Mouse (Mus musculus): ENCODE results near the gene Lmo2. TPM values are rescaled to one million over a fixed set of nuclear protein-coding genes. Genes with fewer than 3 reads are reported as not detected.

The Lmo2 gene
- 10 to 100 TPM; 24.3 to 28.5 (median 27.2) TPM for total RNA-seq (2022)

- no peak for DNase-seq (ENCODE audit: low spot score in 2 of 2)
Observed at GRCm38 (mm10) chr2:103957649-103958546, at the start of gene Lmo2. Gene Lmo2, plus strand, starts transcription at chr2:103957986.

- DNase-seq (ENCODE audit: low spot score in 2 of 2): no peak
Observed at GRCm38 (mm10) chr2:103910601-103911000, 47.2 kb upstream of the Lmo2 start.

GRCm38 (mm10) chr2:103912481-103913251 is 45.1 kb upstream of the Lmo2 start:
- no peak for DNase-seq (ENCODE audit: low spot score in 2 of 2)

GRCm38 (mm10) chr2:103913252-103913650 is 44.5 kb upstream of the Lmo2 start:
- DNase-seq (ENCODE audit: low spot score in 2 of 2): no peak

- no peak for DNase-seq (ENCODE audit: low spot score in 2 of 2)
Observed at GRCm38 (mm10) chr2:103916069-103916468, 41.7 kb upstream of the Lmo2 start.

- no peak for DNase-seq (ENCODE audit: low spot score in 2 of 2)
Observed at GRCm38 (mm10) chr2:103917375-103917774, 40.4 kb upstream of the Lmo2 start.

- DNase-seq (ENCODE audit: low spot score in 2 of 2): no peak
Observed at GRCm38 (mm10) chr2:103918375-103918774, 39.4 kb upstream of the Lmo2 start.

- DNase-seq (ENCODE audit: low spot score in 2 of 2): no peak
Observed at GRCm38 (mm10) chr2:103919488-103919887, 38.3 kb upstream of the Lmo2 start.

- DNase-seq (ENCODE audit: low spot score in 2 of 2): no peak
Observed at GRCm38 (mm10) chr2:103926586-103927113, 31.1 kb upstream of the Lmo2 start.

GRCm38 (mm10) chr2:103927610-103928145 is 30.1 kb upstream of the Lmo2 start:
- DNase-seq (ENCODE audit: low spot score in 2 of 2): no peak

- no peak for DNase-seq (ENCODE audit: low spot score in 2 of 2)
Observed at GRCm38 (mm10) chr2:103930306-103931019, 27.3 kb upstream of the Lmo2 start.

- no peak for DNase-seq (ENCODE audit: low spot score in 2 of 2)
Observed at GRCm38 (mm10) chr2:103931511-103931911, 26.3 kb upstream of the Lmo2 start.

GRCm38 (mm10) chr2:103932025-103932424 is 25.8 kb upstream of the Lmo2 start:
- DNase-seq (ENCODE audit: low spot score in 2 of 2): no peak

GRCm38 (mm10) chr2:103932480-103932879 is 25.3 kb upstream of the Lmo2 start:
- no peak for DNase-seq (ENCODE audit: low spot score in 2 of 2)

GRCm38 (mm10) chr2:103934270-103934669 is 23.5 kb upstream of the Lmo2 start:
- DNase-seq (ENCODE audit: low spot score in 2 of 2): no peak

GRCm38 (mm10) chr2:103934670-103935069 is 23.1 kb upstream of the Lmo2 start:
- no peak for DNase-seq (ENCODE audit: low spot score in 2 of 2)

- no peak for DNase-seq (ENCODE audit: low spot score in 2 of 2)
Observed at GRCm38 (mm10) chr2:103935691-103936435, 21.9 kb upstream of the Lmo2 start.

GRCm38 (mm10) chr2:103936666-103937065 is 21.1 kb upstream of the Lmo2 start:
- no peak for DNase-seq (ENCODE audit: low spot score in 2 of 2)

GRCm38 (mm10) chr2:103937670-103938069 is 20.1 kb upstream of the Lmo2 start:
- no peak for DNase-seq (ENCODE audit: low spot score in 2 of 2)

- no peak for DNase-seq (ENCODE audit: low spot score in 2 of 2)
Observed at GRCm38 (mm10) chr2:103938573-103938972, 19.2 kb upstream of the Lmo2 start.

All from left cerebral cortex, adult 8-10 months (tissue).